In the genomic region with DNA sequence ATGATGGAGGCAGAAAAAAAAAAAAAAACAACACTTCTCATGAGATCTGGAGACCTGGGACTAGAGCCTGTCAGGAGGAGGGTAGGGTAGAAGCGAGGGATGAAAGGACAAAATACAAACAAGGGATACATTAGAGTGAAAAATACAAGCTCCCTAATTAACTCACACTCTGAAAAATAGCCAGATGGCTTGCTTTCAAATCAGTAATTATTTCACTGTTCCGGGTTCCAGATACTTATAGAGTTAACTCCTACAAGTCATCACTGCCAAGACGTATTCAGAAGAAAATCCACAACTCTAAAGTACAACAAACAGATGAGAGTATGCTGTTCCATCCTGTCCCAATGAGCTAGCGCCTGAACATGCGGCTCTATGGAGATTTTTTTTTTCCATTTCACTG, we compare ENCODE assay signal across 24 mouse cellular contexts. TPM values are rescaled to one million over a fixed set of nuclear protein-coding genes. Genes with fewer than 3 reads are reported as not detected.
"Had no signal": no experiment of that assay in that cellular context is flagged by ENCODE, and none has a peak within 500 bp of the region (broad histone marks: within the 10 kb centered on the region; RNA-seq: fewer than 3 reads in every experiment).

No protein-coding gene starts in this region.

- H3K9ac ChIP-seq: limb, embryonic 13.5 days; liver, embryonic 12.5 days; liver, embryonic 15.5 days; midbrain, embryonic 12.5 days had no signal

- H3K27ac ChIP-seq: kidney, postnatal 0 days; layer of hippocampus, adult 2 months; limb, embryonic 10.5 days; limb, embryonic 13.5 days; liver, embryonic 12.5 days; liver, embryonic 15.5 days; macrophage; midbrain, embryonic 12.5 days; stomach, postnatal 0 days had no signal

- H3K4me3 ChIP-seq: layer of hippocampus, adult 2 months; limb, embryonic 10.5 days; limb, embryonic 13.5 days; liver, embryonic 12.5 days; liver, embryonic 15.5 days; midbrain, embryonic 12.5 days had no signal

- H3K4me2 ChIP-seq: limb, embryonic 13.5 days; liver, embryonic 12.5 days; liver, embryonic 15.5 days; midbrain, embryonic 12.5 days had no signal

- ATAC-seq: liver, embryonic 12.5 days; midbrain, embryonic 16.5 days had no signal

- H3K36me3 ChIP-seq: limb, embryonic 10.5 days; limb, embryonic 13.5 days; liver, embryonic 12.5 days; liver, embryonic 15.5 days; midbrain, embryonic 12.5 days had no signal

- H3K9me3 ChIP-seq: limb, embryonic 10.5 days; limb, embryonic 13.5 days; liver, embryonic 15.5 days; midbrain, embryonic 12.5 days had no signal

- H3K27me3 ChIP-seq: limb, embryonic 13.5 days; liver, embryonic 12.5 days; liver, embryonic 15.5 days; midbrain, embryonic 12.5 days had no signal

- DNase-seq: kidney, adult 2 months; kidney, postnatal 25 days; layer of hippocampus, adult 9-11 months; liver; lung, adult 18-20 months; right cerebral cortex, adult 18-20 months; right cerebral cortex, postnatal 14 days; right cerebral cortex, postnatal 4 days; thymus, adult 2 months; thymus, postnatal 25 days had no signal

- H3K4me1 ChIP-seq: limb, embryonic 10.5 days; limb, embryonic 13.5 days; liver, embryonic 12.5 days; liver, embryonic 15.5 days; midbrain, embryonic 12.5 days had no signal

RNA-seq across cellular contexts. Expression of a gene that starts 20.6 kb away (rescaled TPM):
- polyA plus RNA-seq: kidney, adult 2 months; limb, embryonic 10.5 days; limb, embryonic 13.5 days; lung, embryonic 16.5 days; macrophage; midbrain, embryonic 12.5 days; midbrain, embryonic 16.5 days; neural tube, embryonic 11.5 days; neural tube, embryonic 14.5 days; stomach, embryonic 14.5 days; thymus, adult 2 months had no signal
